Mouse (Mus musculus) embryo, embryonic 9.5 days (tissue): Measurements from ENCODE around the gene Fnip2.

Experiments
- DNase-seq: peaks from one replicate; pipeline ENCODE4 v3.0.0-alpha.2; 2017; ENCODE audit errors: extremely low spot score

Fnip2 gene

DNA sequence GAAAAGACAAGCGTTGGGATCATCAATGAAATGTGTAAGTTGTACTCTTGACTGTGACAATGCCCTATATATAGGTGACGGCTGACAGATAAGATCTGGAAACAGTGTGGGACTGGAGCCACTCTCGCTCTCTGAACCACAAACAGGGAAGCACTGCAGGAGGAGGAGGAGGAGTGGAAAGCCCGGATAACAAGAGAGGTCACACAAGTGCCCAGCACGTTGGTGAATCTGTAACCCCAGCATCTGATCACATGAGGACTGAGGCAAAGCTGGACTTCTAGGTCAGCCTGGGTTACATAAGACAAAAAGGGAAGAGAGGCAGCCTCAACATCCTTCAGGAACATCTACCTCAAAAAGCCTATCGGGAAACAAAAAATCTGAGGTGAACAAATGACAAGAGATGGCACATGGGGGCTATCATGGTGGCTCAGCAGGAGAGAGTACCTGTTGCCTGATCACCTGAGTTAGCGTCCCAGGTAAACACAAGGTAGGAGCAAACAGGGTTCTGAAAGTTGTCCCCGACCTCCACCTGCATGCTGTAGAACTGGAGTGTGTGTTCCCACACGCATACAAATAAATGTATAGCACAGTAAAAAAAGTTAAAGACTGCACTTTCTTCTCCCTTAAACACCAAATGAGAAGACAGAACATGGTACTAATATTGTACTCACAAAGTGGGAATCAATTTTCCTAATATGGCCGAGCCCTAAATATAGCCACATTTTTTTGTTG lies 2.6 kb downstream of the Fnip2 start:
- DNase-seq, result no peak

GRCm38 (mm10) chr3:79563511-79563910 lies 4.1 kb downstream of the Fnip2 start:
- DNase-seq, result no peak

DNA sequence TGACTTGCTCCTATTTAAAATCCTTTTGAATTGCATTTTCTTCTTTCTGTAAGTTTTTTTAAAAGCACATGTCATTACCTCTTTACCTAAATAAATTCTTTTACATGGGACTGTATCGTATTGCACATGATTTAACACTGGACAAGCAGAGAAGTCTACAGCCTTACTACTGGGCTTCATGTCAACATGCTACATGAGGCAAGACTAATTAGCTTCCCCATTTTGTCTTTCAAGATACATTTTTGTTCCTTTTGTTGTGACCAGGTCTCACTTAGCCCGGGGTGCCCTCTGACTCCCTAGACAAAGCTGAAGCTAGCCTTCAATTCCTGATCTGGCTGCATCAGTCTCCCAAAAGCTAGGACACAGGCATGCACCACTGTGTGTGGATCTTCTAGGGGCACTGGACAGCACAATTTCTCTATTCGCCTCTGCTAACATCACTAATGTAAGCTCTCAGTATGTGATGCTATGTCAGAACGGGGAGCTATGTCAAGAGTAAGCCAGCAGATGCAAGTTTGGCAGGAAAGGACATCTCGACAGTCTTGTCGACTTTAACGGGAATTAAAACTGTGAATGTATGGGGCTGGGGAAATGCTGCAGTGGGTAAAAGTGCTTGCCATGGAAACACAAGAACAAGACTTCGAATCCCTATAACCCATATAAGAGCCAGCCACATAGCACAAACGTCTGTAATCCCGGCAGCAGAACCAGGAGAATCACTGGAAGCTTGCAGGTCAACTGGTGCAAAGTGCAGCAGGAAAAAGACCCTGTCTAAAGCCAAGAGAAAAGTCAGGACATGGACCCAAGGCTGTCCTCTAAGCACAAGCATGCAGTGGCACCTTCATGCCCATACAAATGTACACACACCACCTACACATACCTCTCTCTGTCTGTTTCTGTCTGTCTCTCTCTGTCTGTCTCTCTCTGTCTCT lies 5.5 kb downstream of the Fnip2 start:
- DNase-seq, result no peak

DNA sequence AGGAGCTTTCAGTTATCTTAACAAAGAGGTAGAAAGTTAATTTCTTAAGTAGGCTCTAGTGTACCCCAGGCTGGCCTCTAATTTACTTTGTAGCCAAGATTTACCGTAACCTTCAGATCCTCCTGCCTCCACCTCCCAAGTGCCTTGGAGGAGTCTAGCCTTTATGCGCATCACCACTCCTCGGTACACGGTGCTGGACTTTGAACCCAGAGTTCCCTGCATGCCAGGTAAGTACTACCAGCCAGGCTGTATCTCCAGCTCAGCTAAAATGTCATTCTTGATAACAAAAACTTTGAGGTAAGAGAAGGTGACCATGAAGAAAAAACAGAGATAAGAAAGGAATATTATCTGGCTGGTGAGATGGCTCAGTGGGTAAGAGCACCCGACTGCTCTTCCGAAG lies 7.0 kb downstream of the Fnip2 start:
- no peak for DNase-seq

DNA sequence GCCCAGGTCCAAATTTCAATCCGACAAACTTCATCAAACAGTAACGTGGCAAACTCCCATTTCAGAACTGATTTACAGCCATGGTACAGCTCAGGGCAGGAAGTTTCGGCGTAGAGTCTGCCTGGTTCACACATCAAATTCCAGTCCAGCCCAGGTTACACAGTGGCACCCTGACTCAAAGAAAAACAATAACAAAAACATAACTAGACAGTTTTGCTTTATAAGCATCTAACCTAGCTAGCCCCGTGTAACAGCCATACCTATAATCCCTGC lies 7.9 kb downstream of the Fnip2 start:
- no peak for DNase-seq

DNA sequence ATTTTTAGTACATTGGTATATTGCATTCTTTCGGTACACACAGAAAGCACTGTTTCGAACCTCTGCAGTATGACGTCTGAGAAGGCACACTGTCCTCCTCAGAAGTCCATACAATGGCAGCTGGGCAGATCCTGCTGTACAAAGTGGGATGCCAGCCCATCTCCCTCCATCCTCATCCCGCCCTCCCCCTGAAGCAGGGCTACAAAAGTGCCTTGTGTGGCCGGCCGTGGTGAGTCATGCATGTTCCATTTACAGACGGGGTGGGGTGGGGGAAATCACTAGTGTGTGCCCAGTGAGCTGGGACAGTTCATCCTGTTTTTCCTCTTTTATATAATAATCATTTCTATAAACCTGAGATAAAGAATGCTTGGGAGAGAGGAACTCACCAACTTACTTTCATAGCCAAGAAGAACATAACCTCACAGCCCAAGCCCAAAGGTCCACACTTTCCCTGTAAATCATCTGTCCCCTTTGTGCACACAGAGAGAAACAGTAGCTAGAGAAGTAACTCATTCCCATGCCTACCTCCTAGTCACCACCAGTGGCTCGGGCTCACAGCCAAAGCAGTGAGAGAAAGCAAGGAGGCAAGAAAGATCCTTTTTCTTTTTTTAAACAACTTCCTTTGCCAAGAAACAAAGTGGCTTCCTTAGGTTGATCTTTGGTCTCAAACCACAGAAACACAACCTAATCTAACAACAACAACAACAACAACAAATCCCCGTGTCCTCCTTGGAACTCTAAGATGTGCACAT lies 8.4 kb downstream of the Fnip2 start:
- DNase-seq, result no peak

DNA sequence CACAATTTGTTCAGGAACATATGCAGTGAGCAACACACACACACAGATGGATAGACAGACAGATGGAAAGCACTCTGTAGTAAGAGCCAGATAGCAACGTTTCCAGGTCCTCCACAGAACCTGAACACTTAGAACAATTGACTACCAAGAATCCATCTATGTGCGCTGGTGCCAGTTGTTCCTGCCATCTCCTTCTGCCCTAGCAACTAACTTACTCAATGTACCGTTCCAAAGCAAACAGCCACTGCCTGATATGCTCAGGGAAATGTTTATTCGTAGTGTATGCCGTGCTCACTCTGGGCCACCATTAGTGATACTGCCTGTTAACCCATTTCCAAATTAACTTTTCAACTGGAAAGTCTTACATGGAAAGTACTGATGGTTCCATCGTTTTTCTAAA lies 12.5 kb downstream of the Fnip2 start:
- no peak for DNase-seq

DNA sequence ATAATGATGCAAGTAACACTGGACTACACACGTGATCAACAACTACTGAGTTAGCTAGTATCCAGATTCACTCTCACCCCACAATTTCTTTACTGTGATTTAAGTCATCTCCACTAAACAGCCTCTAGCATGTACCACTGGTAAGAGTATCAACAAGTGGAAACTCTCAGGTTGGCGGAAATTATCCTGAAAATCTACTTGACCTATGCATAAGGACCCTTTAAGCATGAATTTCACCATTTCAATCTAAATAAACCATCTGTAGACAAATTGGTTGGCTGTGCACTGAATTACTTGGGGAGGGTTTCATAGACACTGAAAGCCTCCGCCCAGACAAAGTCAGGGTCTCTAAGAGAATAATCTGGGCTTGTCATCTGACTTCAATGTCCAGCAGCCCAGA lies 13.8 kb downstream of the Fnip2 start:
- no peak for DNase-seq

GRCm38 (mm10) chr3:79551826-79552552 lies 15.6 kb downstream of the Fnip2 start:
- no peak for DNase-seq

GRCm38 (mm10) chr3:79549751-79550393 lies 17.7 kb downstream of the Fnip2 start:
- DNase-seq, result no peak

DNA sequence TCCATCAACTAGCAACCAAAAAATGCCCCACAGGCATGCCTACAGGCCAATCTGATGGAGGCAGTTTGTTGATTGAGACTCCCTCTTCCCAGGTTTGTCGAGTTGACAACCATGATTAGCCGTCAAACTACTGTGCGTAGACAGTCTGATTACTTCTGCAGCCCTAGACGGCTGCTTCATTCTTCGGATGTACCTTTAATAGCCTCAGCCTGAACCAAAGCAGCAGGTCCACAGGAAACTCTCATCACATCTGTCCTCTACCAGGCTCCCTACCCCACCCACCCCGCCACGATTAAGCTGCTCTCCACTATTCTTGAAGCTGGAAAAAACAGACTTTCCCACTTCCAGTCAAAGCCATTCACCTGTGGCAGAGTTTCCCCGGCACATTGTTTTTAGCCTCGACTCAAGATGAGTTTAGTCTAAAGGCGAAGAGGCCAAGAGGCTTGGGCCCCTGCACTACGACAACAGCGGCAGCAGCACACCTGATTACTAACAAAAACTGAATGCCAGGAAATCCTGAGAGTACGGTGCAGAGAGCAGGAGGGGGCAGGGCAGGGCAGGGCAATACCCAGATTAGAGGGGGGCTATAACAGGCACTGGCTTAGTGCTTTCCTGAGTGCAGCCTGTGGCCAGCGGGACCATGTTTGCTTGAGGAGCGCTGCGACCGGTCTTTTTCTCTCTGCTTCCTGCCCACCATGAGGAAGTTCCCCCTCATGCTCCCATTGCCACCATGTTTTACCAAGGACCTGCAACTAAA lies 18.7 kb downstream of the Fnip2 start:
- no peak for DNase-seq

- DNase-seq, result no peak
Observed at GRCm38 (mm10) chr3:79542585-79542984, 25.0 kb downstream of the Fnip2 start.

DNA sequence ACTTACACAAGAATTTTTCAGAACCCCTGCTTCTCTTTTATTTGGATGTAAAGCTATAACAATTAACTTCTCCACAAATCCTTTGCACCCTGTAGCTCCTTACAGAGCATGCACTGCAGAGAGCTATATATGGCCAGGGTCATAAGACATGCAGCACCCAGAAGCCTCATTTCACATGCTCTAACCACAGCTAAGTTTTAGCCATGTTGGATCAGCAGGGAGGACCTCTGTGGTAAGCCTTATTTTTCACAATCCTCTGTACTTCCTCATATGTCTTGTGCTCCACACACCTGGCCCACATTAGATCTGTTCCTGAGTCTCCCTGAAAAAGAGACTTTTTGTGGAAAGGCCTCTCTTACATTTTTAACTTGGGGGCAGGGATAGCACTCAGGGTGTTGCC lies 27.9 kb downstream of the Fnip2 start:
- DNase-seq, result no peak

GRCm38 (mm10) chr3:79539124-79539523 lies 28.5 kb downstream of the Fnip2 start:
- DNase-seq, result no peak

GRCm38 (mm10) chr3:79538342-79538741 lies 29.3 kb downstream of the Fnip2 start:
- no peak for DNase-seq

- no peak for DNase-seq
Observed at GRCm38 (mm10) chr3:79537626-79538203, 29.9 kb downstream of the Fnip2 start.

DNA sequence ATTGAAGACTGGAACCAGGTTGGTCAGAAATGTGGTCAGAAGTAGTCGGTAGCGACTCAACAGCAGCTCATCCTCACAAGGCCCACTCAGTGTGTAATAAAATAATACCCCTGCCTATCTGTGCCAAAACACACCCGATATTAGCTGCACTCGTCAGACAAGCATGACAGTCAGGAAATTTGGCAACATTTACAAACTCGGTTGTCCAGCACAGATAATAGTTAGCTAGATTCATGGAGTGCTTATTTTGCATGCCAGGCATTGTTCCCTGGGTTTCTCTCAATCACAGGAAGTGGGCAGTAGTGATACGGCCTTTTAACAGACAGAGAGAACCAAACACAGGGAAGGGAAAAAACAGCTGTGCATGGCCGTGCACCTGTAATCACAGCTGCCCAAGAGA lies 30.6 kb downstream of the Fnip2 start:
- DNase-seq, result no peak

DNA sequence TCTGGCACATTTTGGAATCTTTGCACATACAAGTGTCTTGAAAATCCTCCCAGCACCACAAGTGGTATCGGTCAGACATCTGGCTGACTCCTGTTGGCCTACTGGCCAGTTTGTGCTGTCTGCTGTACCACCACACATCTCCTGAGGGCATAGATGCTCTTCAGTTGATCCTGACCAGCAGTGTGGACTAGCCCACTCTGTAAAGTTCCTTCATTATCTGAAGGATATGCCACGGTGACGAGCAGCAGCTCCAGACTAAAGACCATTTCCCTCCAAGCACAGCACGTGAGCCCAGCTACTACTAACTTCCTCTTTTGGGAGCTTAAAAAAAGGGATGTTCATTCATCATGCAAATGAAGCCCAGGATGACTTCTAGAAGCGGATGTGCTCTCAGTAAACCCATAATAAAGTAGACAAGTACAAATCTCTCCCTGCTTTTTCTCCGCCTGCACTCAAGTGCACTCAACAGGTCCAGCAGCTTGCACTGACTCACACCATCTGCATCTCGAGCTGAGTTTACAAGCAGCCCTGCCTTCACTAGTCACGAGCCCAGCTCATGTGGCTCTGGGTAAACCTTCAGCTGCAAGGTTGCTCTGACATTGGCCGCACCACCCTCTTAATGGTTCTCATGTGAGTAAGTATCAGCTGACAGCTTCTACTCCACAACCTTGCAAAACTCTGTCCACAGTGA lies 35.9 kb downstream of the Fnip2 start:
- no peak for DNase-seq

- DNase-seq, result no peak
Observed at GRCm38 (mm10) chr3:79529499-79530096, 38.0 kb downstream of the Fnip2 start.
